Mouse (Mus musculus): ENCODE results near the gene Col11a2. TPM values are rescaled to one million over a fixed set of nuclear protein-coding genes. Genes with fewer than 3 reads are reported as not detected.
"Not testable (repeated sequence)": the region's sequence is repeated elsewhere in the genome, so short reads cannot be mapped to it uniquely, and the experiment has no call there.

Gene Col11a2
- total RNA-seq (2021): 1 to 10 TPM; 1.1 to 2.2 TPM

DNA sequence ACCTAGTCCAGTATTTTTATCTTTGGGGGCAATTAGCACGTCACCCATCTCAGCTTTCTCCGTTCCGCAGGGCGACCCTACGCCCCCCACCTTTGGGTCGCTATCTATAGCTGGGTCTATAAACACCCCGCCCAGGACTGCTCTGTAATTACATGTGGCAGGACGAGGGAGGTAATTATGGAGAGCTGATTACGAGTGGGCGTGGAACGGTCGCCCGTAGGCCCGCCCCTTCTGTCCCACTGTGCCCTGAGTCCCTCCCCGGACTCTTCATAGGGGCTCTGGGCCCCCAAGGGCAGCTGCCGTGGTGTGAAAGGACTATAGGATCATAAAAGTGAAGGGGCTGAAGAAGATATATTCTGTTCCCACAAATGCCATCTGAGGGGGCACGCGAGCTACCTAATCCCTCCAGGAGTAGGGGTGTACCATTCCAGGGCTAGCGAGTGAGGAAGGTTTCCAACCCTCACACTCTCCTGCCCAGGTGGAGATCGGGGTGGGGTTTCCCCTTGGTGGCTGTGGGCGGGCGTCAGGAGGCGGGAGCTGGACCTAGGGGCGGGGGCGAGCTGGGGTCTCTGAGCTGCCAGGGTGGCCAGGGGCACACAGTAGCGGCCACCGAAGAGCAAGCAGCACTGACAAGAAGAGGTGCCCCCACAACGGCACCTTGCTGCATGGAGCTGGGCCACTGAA lies at the start of gene Col11a2:
Col11a2 (plus strand) TSS at position 560 of the 684 bp plus-strand sequence.
- intact Hi-C loops (cut with DNase I): no loop called here
- DNase-seq (ENCODE audit: low spot score): no peak

DNA sequence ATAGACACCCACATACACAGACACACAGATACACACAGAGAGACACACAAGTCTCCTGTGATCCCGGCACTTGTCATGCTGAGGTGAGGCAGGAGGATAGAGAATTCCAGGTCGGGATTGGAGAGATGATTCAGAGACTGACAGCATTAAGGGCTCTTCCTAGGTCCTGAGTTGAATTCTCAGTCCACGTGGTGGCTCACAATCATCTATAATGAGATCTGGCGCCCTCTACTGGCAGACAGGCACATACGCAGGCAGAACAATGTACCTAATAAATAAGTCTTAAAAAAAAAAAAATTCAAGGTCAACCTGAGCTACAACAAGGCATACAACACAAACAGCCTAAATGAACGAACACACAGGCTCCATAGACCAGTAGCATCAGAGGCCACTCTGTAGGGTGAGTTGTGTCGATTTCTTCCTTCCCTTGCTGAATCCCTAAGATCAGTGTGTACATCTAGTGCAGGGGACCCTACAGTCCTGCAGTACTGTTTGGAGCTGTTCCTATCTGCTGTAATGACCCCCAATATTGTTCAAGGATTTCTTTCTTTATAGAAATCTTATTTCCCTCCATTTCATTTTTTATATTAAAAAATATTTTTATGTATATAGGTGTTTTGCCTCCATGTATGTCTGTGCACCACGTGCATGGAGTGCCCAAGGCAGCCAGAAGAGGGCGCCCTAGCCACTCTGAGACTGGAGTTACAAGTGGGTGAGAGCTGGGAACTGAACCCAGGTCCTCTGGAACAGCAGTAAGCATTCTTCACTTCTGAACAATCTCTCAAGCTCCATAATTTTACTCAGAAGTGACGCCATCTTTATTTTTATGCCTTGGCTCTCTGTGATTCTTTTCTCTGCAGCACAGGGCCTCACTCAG lies 47.2 kb upstream of the Col11a2 start:
- no peak for DNase-seq (ENCODE audit: low spot score)
- intact Hi-C loops (cut with DNase I): no loop called here

DNA sequence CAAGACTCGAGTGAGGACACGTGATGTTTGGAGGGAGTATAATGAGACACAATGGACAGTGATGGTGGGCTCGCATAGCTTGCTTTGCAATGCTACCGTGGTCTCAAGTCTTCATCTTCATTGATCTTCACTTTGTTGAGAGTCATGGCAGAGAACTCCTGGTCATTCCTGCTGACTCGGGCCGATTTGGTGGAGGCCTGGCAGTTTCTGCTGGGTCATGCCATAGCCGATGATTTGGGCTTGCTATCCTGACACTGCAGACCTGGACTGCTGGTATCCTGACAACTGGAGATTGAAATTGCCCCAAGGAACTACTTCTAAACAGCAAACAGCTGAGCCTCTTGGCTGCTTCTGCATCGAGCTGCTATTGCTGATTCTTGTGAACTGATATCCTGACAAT lies 44.3 kb upstream of the Col11a2 start:
- no peak for DNase-seq (ENCODE audit: low spot score)
- intact Hi-C loops (cut with DNase I): no loop called here

DNA sequence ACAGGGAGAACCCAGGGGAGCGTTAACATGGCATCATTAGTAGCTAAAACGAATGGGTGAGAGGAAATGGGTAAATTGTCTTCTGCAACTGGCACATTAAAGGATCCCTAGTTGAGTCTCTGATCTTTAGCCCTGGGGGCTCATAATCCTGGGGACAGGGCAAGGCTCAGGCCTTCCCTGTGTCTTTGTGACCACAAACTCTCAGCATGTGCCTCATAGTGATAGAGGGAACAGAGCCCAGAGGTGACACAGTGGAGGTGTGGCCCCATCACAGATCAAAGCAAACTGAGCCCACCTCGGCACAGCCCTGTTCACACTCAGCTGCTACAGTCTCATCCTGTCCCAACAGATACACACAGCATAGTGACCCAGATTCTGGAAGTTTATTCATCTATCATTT lies 43.6 kb upstream of the Col11a2 start:
- DNase-seq (ENCODE audit: low spot score): no peak
- intact Hi-C loops (cut with DNase I): no loop called here

DNA sequence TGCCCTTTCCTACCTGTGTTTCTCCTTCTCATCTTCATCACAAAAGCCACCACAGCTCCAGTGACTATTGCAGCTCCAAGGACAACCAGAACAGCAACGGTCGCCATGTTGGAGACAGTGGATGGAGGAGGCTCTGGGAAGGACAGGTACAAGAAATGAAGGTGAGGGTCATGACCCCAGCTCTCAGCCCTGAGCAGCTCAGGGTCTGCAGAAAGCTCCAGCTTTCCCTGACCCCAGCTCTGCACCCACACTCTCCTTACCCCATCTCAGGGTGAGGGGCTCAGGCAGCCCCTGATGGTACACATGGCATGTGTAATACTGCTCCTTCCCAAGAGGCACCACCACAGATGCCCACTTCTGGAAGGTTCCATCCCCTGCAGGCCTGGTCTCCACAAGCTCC lies 42.2 kb upstream of the Col11a2 start:
- DNase-seq (ENCODE audit: low spot score); intact Hi-C loops (cut with DNase I): not testable (repeated sequence)

DNA sequence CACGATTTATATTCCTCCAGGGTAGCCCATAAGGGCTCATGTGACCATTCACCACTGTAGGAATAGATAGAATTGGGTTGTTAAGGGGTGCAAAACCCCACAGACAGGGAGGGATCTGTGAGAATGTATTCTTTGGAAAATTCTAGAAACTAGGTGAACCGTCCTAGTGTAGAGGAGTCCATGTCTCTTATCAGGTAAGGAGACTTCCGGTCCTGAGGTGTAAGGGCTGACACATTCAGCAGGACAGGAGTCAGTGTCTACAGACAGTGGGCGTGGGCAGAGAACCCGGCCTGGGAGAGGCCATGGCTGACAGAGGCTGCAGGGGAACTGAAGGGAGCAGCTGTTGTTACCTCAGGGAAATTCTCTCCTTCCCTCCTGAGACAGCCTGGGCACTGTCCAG lies 40.5 kb upstream of the Col11a2 start:
- intact Hi-C loops (cut with DNase I); DNase-seq (ENCODE audit: low spot score): not testable (repeated sequence)

DNA sequence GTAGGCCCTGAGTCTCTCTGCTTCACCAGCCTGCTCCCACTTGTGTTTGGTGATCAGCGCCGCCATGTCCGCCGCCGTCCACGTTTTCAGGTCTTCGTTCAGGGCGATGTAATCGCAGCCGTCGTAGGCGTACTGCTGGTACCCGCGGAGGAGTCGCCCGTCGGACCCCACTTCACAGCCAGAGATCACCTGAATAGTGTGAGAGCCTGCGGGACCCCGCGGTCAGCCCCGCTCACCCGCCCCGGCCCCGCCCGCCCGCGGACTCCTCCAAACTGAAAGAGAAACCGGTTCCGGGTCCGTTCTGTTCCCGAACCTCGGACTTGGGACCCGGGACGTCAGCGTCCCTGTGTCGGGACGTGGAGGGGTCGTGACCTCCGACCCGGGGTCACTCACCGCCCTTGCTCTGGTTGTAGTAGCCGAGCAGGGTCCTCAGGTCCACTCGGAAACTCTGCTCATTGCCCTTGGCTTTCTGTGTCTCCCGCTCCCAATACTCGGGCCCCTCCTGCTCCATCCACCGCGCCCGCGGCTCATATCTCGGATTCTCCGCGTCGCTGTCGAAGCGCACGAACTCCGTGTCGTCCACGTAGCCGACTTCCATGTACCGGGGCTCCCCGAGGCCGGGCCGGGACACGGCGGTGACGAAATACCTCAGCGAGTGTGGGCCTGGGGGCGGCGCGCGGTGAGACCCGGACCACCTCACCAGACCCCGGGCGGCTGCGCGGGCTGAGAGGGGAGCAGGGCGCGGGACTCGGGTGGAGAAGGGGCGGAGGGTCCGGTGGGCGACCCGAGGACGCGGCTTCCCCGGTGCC lies 39.7 kb upstream of the Col11a2 start:
- DNase-seq (ENCODE audit: low spot score): no peak
- intact Hi-C loops (cut with DNase I): no loop called here

DNA sequence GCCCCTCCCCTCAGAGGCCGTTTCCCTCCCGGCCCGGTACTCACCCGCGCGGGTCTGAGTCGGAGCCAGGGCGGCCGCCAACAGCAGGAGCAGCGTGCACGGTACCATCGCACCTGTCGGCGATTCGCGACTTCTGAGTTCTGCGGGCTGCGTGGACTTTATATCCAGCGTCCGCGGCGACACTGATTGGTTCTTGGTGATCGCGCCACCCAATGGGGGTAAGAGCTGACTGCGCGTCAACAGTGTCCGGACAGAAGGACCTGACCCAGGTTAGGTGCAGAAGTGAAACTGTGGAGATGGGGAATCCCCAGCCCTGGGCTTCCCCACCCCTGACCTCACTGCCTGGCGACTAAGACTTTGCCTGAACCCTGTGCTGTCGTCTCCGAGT lies 39.1 kb upstream of the Col11a2 start, which contains the start of gene H2-K1:
H2-K1 (minus strand) TSS at position 198 of the 388 bp plus-strand sequence.
- intact Hi-C loops (cut with DNase I): no loop called here
- DNase-seq (ENCODE audit: low spot score): peak; percentile 89

DNA sequence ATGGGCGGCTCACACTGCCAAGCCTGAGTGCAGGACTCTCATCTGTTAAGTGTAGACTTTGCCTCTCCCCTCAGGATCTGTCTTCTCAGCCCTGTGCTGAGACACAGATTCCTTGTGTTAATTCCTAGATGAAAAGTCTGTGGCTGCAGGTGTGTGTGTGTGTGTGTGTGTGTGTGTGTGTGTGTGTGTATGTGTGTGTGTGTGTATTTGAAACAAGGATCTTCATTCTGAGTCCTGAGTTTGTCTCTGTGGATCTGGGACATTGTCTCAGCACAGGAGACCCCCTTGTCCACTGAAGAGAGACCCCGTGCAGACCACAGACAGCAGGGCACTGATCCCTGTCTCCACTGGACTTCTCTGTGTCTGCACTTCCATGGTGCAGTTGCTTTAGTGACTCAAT lies 38.4 kb upstream of the Col11a2 start:
- DNase-seq (ENCODE audit: low spot score); intact Hi-C loops (cut with DNase I): not testable (repeated sequence)

DNA sequence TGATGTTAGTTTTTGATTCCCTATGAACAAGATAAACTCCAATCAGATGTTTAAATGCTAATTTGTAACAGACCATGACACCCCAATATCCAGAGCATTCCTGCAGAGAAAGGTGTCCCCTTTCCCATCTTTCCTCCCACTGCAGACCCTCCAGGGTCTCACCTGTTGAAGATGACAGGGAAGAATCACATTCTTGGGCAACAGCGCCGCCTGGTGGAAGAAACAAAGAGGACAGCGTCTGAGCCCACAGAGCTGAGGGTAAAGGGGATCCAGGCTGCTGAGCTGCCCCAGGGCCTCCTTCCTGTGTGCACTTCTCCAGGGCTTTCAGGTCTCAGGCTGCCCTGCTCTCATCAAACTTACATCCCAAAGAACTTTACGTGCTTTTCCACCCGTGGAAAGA lies 35.8 kb upstream of the Col11a2 start:
- no peak for DNase-seq (ENCODE audit: low spot score)
- intact Hi-C loops (cut with DNase I): no loop called here

DNA sequence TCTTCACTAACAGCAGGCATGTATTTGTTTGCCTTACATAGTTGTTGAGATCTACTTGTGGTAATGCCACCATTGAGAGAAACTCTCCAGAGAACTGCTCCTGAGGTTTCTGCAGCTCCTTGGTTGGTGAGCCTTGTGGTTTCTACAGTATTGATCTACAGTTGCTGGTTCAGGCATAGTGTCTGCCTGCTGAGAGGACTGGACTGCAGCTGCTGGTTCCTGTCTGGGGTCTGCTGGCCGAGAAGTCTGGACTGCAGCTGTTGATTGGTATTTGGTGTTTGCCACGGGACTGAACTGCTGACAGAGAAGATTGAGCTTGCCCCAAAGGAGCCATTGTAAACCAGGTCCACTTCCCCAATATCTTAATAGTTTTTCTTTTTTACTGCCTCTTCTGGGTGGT lies 32.7 kb upstream of the Col11a2 start:
- DNase-seq (ENCODE audit: low spot score): no peak
- intact Hi-C loops (cut with DNase I): no loop called here

DNA sequence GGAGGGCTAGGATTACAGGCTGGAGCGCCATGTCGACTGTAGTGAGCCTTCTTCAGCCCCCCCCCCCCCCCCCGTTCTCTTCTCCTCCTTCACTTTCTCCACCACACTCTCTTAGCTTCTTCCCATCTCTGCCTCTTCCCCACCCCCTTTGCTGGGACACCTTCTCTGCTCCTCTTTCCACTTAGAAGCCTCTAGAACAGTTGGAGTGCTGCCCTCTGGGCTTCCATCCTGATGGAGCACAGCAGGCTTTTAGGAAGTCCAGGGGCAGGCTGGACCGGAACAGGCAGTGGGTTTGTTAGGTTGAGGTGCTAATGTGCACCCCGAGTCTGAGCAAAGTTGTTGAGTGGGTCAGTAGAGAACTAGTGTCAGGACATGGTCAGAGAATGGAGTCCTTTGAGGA lies 29.1 kb upstream of the Col11a2 start:
- DNase-seq (ENCODE audit: low spot score): no peak
- intact Hi-C loops (cut with DNase I): no loop called here

DNA sequence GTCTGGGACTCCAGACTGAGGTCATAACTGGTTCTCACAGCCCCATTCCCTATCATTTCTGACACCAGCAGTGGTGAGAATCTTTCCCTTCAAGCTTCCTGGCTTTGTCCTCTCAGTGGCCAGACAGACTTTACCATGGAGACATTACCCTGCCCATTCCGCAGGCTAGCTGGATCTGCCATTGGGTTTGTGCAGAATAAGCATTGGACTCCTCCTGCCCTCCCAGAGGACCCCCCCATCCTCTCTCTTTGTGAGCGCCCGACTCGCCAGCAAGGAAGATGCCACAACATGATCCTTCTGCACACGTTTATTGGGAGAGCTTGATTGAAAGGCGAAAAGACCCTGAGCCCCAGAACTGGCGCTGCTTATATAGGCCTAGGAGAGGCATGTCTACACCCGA lies 25.8 kb upstream of the Col11a2 start:
- intact Hi-C loops (cut with DNase I): no loop called here
- DNase-seq (ENCODE audit: low spot score): no peak

DNA sequence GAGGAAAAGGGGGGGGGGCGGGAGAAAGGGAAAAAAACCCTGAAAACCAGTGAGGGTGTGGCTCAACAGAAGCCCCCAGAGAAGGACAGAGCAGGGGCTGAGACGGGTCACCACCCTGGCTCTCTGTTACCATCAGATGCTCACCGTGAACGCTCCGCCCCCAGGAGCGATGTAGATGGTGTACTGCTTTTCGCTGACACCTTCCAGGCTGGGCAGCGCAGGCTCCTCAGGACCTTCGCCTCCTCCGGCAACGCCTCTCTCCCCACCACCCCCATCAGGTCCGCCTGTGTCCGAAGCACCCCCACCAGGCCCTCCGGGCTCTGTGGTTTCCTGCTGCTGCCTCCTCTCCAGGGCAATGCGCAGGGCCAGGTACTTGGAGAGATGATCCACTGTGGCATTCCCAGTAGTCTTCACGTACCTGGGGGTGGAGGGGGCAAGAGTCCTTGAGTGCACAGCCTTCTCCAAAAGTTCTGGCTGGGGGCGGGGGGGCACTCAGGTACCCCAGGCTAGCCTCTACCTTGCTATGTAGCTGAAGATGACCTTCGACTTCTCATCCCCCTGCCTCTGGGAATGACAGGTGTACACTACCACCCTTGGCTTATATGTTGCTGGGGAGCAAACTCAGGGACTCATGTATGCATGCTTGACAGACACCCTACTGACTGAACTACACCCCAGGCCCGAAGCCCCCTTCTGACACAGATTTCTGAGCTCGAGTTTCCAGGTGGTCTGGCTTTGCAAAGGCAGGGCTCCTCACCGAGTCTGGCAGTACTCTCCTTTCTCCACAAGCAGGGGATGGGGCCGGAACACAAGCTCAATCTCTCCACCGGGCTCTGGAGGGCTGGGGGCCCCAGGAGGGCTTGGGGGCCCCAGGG lies 17.5 kb upstream of the Col11a2 start:
- DNase-seq (ENCODE audit: low spot score): no peak
- intact Hi-C loops (cut with DNase I): loop anchor here (1.0 kb wide), 1 partner anchor 64 kb away; no protein-coding TSS in a partner anchor

DNA sequence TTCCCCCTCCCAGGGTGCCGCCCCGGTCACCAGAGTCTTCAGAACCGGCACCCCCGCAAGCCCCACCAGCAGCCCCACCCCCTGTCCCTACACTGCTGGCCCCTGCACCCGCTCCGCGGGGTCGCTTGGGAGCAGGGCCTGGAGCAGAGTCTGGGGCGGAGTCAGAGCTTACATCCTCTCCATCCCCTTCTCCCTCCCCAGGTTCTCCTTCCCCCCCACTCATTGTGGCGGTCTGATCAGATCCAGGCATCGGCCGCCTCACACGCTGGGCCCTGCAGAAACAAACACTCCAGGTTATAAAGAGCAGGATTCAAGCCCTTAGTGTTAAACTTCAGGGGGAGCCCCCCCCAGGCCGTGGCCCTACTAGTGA lies 16.8 kb upstream of the Col11a2 start:
- no peak for DNase-seq (ENCODE audit: low spot score)
- intact Hi-C loops (cut with DNase I): no loop called here

DNA sequence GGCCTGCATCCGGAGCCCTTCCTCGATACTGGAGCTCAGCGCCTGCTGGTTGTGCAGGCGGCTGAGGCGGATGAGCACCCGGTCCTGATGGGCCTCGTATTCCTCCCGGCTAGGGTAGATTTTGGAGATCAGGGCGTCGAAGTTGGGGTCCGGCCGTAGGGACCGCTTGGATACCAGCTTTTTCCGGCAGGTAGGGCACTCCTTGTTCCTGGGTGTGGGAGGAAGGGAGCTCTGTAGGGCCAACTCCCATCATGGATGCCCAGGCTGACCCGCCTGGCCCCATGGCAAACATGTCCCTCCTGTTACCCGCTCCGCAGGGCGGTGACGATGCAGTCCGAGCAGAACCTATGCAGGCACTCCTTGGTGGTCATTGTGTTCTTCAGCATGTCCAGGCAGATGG lies 16.2 kb upstream of the Col11a2 start:
- no peak for DNase-seq (ENCODE audit: low spot score)
- intact Hi-C loops (cut with DNase I): no loop called here

DNA sequence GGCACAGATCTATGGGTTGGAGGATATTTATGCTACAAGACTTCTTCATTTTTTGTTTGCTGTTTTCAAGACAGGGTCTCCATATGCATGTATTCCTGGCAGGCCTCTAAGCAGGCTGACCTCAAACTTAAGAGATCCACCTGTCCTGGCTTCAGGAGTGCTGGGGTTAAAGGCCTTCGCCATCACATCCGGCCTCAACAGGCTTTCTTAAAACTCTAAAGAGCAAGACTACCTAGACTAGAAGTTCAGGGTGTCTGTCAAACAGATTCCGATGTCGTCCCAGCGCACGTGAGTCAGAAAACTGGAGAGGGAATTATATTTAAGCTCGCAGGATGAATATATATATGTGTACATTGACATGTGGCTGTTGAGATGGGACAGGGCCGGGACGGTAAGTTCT lies 15.6 kb upstream of the Col11a2 start:
- no peak for DNase-seq (ENCODE audit: low spot score)
- intact Hi-C loops (cut with DNase I): no loop called here

DNA sequence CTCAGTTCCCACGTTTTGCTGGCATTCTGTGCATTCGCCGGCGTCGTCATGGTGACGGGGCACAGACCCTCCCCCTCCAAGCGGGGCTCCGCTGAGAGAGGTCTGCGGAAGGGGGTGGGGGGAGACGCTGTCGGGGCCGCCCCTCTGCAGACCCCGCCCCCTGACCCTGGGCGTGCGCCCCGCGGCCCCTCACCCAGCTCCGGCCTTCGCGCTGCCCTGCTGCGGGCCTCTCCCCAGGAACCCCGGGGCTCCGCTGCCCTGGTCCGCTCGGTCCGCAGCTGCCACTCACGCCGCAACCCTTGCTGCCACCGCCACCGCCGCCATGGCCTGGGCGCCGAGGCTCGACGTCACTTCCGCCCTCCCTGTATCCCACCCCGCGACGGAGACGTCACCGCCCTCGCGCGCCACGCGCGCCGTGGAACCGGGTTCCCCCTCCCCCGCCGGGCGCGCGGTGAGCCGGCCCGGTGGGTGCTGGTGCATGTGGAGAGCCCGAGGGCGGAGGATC lies 14.9 kb upstream of the Col11a2 start, which contains the start of gene Ring1:
Ring1 (minus strand) TSS at position 364 of the 505 bp plus-strand sequence.
- DNase-seq (ENCODE audit: low spot score): peak; percentile 79
- intact Hi-C loops (cut with DNase I): no loop called here

Measured in heart, postnatal 25 days (tissue).